Mouse (Mus musculus): ENCODE measurements at regions not wholly inside any gene's neighbourhood (a gene's known extent, or its start where the extent isn't known, plus 50 kb on each side); places are given as distances from the start of the nearest gene placed in this dataset.

GRCm38 (mm10) chr13:54318601-54319000 lies 52.5 kb upstream of the Cplx2 start:
- DNase-seq (ENCODE audit: low spot score in 2 of 2): no peak

- no peak for DNase-seq (ENCODE audit: low spot score in 2 of 2)
These were observed 50.9 kb upstream of the Cplx2 start for GRCm38 (mm10) chr13:54320212-54320611.

- no peak for DNase-seq (ENCODE audit: low spot score in 2 of 2)
These were observed 50.1 kb upstream of the Cplx2 start for GRCm38 (mm10) chr13:54321011-54321410.

All from thymus, postnatal 10 days (tissue).